Mouse (Mus musculus): ENCODE data around the gene Vwa5b1.

DNA sequence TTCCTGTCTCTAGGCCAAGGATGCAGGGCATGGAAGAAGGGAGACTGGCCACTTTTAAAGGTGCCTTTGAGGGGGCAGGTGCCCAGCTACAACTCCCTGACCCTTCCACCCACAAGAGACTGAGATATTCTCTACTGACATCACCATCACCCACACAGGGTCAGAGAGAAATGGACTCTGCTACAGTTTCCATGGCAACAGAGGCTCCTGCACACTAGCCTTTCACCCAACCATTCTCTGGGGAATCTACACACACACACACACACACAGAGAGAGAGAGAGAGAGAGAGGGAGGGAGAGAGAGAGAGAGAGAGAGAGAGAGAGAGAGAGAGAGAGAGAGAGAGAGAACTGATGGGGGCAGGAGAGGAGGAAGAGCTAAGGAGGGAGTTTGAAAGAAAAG, 50.7 kb downstream of the Vwa5b1 start:
- no peak for TF ChIP-seq POLR2A (IDR thresholded peaks at IDR 0.05; ENCODE audit: control insufficient read depth in 1 of 2, insufficient read depth in 1 of 2, low read depth in 1 of 2, low read length in 2 of 2, poor library complexity in 1 of 2)
- no peak for TF ChIP-seq HCFC1 (IDR thresholded peaks at IDR 0.05; ENCODE audit: low read depth, low read length)
- TF ChIP-seq JUND (IDR thresholded peaks at IDR 0.05; ENCODE audit: low read depth, low read length), result no peak
- no peak for TF ChIP-seq USF1 (IDR thresholded peaks at IDR 0.05; ENCODE audit: low read depth, low read length)
- TF ChIP-seq CTCF (IDR thresholded peaks at IDR 0.05 in 2 of 3, conservative IDR thresholded peaks at IDR 0.05 in 1 of 3; ENCODE audit: control insufficient read depth in 1 of 3, insufficient read depth in 1 of 3, low read depth in 2 of 3, low read length in 3 of 3, poor library complexity in 1 of 3, severe bottlenecking in 1 of 3), result no peak
- TF ChIP-seq EP300 (IDR thresholded peaks at IDR 0.05; ENCODE audit: low read depth in 1 of 2, low read length in 2 of 2), result no peak
- TF ChIP-seq ZKSCAN1 (IDR thresholded peaks at IDR 0.05; ENCODE audit: low read depth, low read length), result no peak
- TF ChIP-seq RAD21 (IDR thresholded peaks at IDR 0.05; ENCODE audit: low read depth, low read length), result no peak
- TF ChIP-seq POLR2AphosphoS5 (IDR thresholded peaks at IDR 0.05; ENCODE audit: borderline replicate concordance, low read depth, low read length), result no peak
- no peak for TF ChIP-seq ELF1 (IDR thresholded peaks at IDR 0.05; ENCODE audit: low read depth, low read length)
- no peak for TF ChIP-seq ZNF384 (IDR thresholded peaks at IDR 0.05; ENCODE audit: low read depth, low read length)
- TF ChIP-seq GATA1 (IDR thresholded peaks at IDR 0.05; ENCODE audit: low read depth, low read length), result no peak
- TF ChIP-seq ZC3H11A (IDR thresholded peaks at IDR 0.05; ENCODE audit: low read depth, low read length), result no peak
- TF ChIP-seq TAL1 (IDR thresholded peaks at IDR 0.05; ENCODE audit: low read length), result no peak

Data from MEL (cell line).